ENCODE assay signal across 8 mouse cellular contexts in the genomic region with DNA sequence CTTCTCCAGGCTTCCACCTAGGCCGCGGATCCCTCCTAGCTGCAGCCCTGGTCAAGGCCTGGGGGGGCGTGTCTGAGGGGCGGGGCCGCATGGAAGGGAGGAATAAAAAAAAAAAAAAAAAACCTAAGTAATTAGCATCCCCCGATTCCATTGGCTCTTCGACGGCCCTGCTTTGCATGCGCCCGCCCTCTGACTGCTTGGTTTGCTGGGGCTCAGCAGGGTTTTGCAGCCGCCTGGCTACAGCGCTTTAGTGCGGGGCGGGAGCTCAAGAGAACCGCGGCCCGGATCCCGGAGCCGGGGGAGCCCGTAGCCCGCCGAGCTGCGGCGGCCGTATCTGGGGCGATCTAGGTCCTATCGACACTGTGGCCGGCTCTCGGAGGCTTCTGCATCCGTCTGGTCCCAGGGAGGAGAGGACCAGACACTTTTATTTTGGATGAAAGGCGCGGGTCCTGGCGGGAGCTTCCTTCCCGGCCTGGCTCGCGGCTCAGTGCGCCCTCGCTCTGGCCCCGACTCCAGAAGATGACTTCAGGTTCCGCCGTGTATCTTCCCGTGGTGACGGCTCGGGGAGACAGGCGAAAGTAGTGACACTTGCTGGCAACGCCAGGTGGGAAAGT. TPM values are rescaled to one million over a fixed set of nuclear protein-coding genes. Genes with fewer than 3 reads are reported as not detected.
DNase-seq lines count a peak whose midpoint lies in the region; ATAC-seq and TF ChIP-seq lines count a peak whose summit lies in the region.

Btbd11 (plus strand) TSS at position 210 of the 614 bp plus-strand sequence.

- peak; percentile 94 for ATAC-seq in forebrain, embryonic 11.5 days (replicated peaks; ENCODE audit: low FRiP score)
- peak; percentile 95 for ATAC-seq in heart, embryonic 16.5 days (replicated peaks; ENCODE audit: extremely low read depth, insufficient read depth, low FRiP score)
- peak; percentile 92 for ATAC-seq in liver, embryonic 13.5 days (ENCODE audit: low read depth)
- peak; percentile 96 for ATAC-seq in stomach, embryonic 15.5 days (ENCODE audit: insufficient read depth, low FRiP score, low read depth)

- H3K27ac ChIP-seq in brown adipose tissue, adult 24 weeks (replicated peaks; ENCODE audit: low read depth, low read length), result no peak within 1 kb of the TSS
- no peak within 1 kb of the TSS; the same call in 1 of the 2 replicates for H3K27ac ChIP-seq in forebrain, embryonic 11.5 days (ENCODE audit: low read depth, low read length)
- H3K27ac ChIP-seq in heart, embryonic 16.5 days (ENCODE audit: low read length), result peak within 1 kb of the TSS; percentile 53; the same call in 1 of the 2 replicates
- no peak within 1 kb of the TSS for H3K27ac ChIP-seq in liver, embryonic 13.5 days
- peak within 1 kb of the TSS; percentile 51; the same call in 1 of the 2 replicates for H3K27ac ChIP-seq in stomach, embryonic 15.5 days

- H3K9me3 ChIP-seq in forebrain, embryonic 11.5 days (ENCODE audit: control insufficient read depth, low read length), result no peaks in the 10 kb centered on the region
- H3K9me3 ChIP-seq in heart, embryonic 16.5 days (replicated peaks; ENCODE audit: control insufficient read depth, low read length), result no peaks in the 10 kb centered on the region
- H3K9me3 ChIP-seq in liver, embryonic 13.5 days (replicated peaks), result no peaks in the 10 kb centered on the region
- H3K9me3 ChIP-seq in stomach, embryonic 15.5 days, result no peaks in the 10 kb centered on the region

- 1% methylated on average over 46 of the region's 46 CpGs for WGBS in forebrain, embryonic 11.5 days
- WGBS in heart, embryonic 16.5 days, result under 1% methylated on average over 45 of the region's 46 CpGs
- WGBS in liver, embryonic 13.5 days (ENCODE audit: insufficient replicate concordance), result under 1% methylated on average over 45 of the region's 46 CpGs
- under 1% methylated on average over 46 of the region's 46 CpGs for WGBS in stomach, embryonic 15.5 days

- no peaks in the 10 kb centered on the region for H3K79me2 ChIP-seq in C2C12 (ENCODE audit: control insufficient read depth, insufficient read depth)

- H3K4me2 ChIP-seq in forebrain, embryonic 11.5 days (ENCODE audit: low read depth, low read length, severe bottlenecking), result peak within 1 kb of the TSS; percentile 96
- H3K4me2 ChIP-seq in heart, embryonic 16.5 days (ENCODE audit: low read depth, low read length), result peak within 1 kb of the TSS; percentile 100
- peak within 1 kb of the TSS; percentile 70 for H3K4me2 ChIP-seq in liver, embryonic 13.5 days
- H3K4me2 ChIP-seq in stomach, embryonic 15.5 days, result peak within 1 kb of the TSS; percentile 98

- H3ac ChIP-seq in C2C12 (ENCODE audit: control insufficient read depth, insufficient read length, low read depth), result peak within 1 kb of the TSS; percentile 89

- H3K9ac ChIP-seq in forebrain, embryonic 11.5 days (ENCODE audit: low read length), result peak within 1 kb of the TSS; percentile 64
- peak within 1 kb of the TSS; percentile 77 for H3K9ac ChIP-seq in heart, embryonic 16.5 days (ENCODE audit: low read length)
- H3K9ac ChIP-seq in liver, embryonic 13.5 days, result no peak within 1 kb of the TSS
- H3K9ac ChIP-seq in stomach, embryonic 15.5 days, result peak within 1 kb of the TSS; percentile 46; the same call in 1 of the 2 replicates

- H3K79me3 ChIP-seq in C2C12 (ENCODE audit: low read depth), result no peaks in the 10 kb centered on the region

- no peak for TF ChIP-seq CTCF in C2C12 (IDR thresholded peaks at IDR 0.05; ENCODE audit: control insufficient read depth, insufficient read depth, insufficient read length)

- H3K4me1 ChIP-seq in brown adipose tissue, adult 24 weeks (ENCODE audit: control insufficient read depth, insufficient read depth, insufficient read length, low read length), result peaks cover 3% of the 10 kb centered on the region; the same call in 1 of the 2 replicates
- peaks cover 8% of the 10 kb centered on the region for H3K4me1 ChIP-seq in forebrain, embryonic 11.5 days (replicated peaks; ENCODE audit: control insufficient read depth, insufficient read depth, low read length)
- H3K4me1 ChIP-seq in heart, embryonic 16.5 days (ENCODE audit: control insufficient read depth, insufficient read depth, low read length), result peaks cover 11% of the 10 kb centered on the region
- peaks cover 14% of the 10 kb centered on the region; the same call in 1 of the 2 replicates for H3K4me1 ChIP-seq in liver, embryonic 13.5 days (replicated peaks)
- peaks cover 19% of the 10 kb centered on the region; the same call in 1 of the 2 replicates for H3K4me1 ChIP-seq in stomach, embryonic 15.5 days

- no peaks in the 10 kb centered on the region for H3K27me3 ChIP-seq in C2C12 (ENCODE audit: control insufficient read depth, insufficient read depth, insufficient read length)
- H3K27me3 ChIP-seq in forebrain, embryonic 11.5 days (ENCODE audit: control insufficient read depth, insufficient read depth, low read length), result peaks cover 10% of the 10 kb centered on the region
- peaks cover 25% of the 10 kb centered on the region for H3K27me3 ChIP-seq in heart, embryonic 16.5 days (ENCODE audit: control insufficient read depth, insufficient read depth, low read length)
- H3K27me3 ChIP-seq in liver, embryonic 13.5 days, result peaks cover 43% of the 10 kb centered on the region
- peaks cover 17% of the 10 kb centered on the region; the same call in 1 of the 2 replicates for H3K27me3 ChIP-seq in stomach, embryonic 15.5 days (replicated peaks)

- peak within 1 kb of the TSS; percentile 32 for H3K4me3 ChIP-seq in C2C12 (ENCODE audit: insufficient read depth, poor library complexity, severe bottlenecking)
- H3K4me3 ChIP-seq in brown adipose tissue, adult 24 weeks (ENCODE audit: insufficient read depth, low read depth, low read length), result peak within 1 kb of the TSS; percentile 78
- peak within 1 kb of the TSS; percentile 57 for H3K4me3 ChIP-seq in forebrain, embryonic 11.5 days (ENCODE audit: low read depth, low read length)
- H3K4me3 ChIP-seq in heart, embryonic 16.5 days (ENCODE audit: low read length), result peak within 1 kb of the TSS; percentile 70
- H3K4me3 ChIP-seq in liver, embryonic 13.5 days (replicated peaks), result peak within 1 kb of the TSS; percentile 51
- H3K4me3 ChIP-seq in stomach, embryonic 15.5 days (replicated peaks), result peak within 1 kb of the TSS; percentile 59

- DNase-seq in forebrain, embryonic 11.5 days (ENCODE audit: low spot score), result peak; percentile 94
- peak; percentile 96 for DNase-seq in kidney, postnatal 25 days
- peak; percentile 59 for DNase-seq in liver, embryonic 13.5 days
- DNase-seq in neural tube, embryonic 10.5 days (ENCODE audit: extremely low spot score, low spot score), result peak; percentile 87

- no peaks in the 10 kb centered on the region for H3K36me3 ChIP-seq in C2C12 (ENCODE audit: control insufficient read depth, insufficient read depth)
- H3K36me3 ChIP-seq in forebrain, embryonic 11.5 days (ENCODE audit: control insufficient read depth, insufficient read depth, low read length), result no peaks in the 10 kb centered on the region
- no peaks in the 10 kb centered on the region for H3K36me3 ChIP-seq in heart, embryonic 16.5 days (ENCODE audit: control insufficient read depth, insufficient read depth)
- no peaks in the 10 kb centered on the region for H3K36me3 ChIP-seq in liver, embryonic 13.5 days
- no peaks in the 10 kb centered on the region for H3K36me3 ChIP-seq in stomach, embryonic 15.5 days

TF ChIP-seq in C2C12, 6 proteins besides CTCF, POLR2A, EP300 and RAD21:
- TF ChIP-seq FOSL1 (IDR thresholded peaks at IDR 0.05; ENCODE audit: insufficient read depth, low read length, poor library complexity, severe bottlenecking) (no peak), MYOD1 (IDR thresholded peaks at IDR 0.05; ENCODE audit: control insufficient read depth, insufficient read length, low read depth) (no peak), MYOG (IDR thresholded peaks at IDR 0.05; ENCODE audit: control insufficient read depth, extremely low read depth, insufficient read length) (no peak), CEBPB (IDR thresholded peaks at IDR 0.05; ENCODE audit: low read depth) (no peak), USF1 (IDR thresholded peaks at IDR 0.05; ENCODE audit: low read depth) (no peak), MAX (IDR thresholded peaks at IDR 0.05) (no peak)
TF ChIP-seq in C2C12: peak in this region for 0.

RNA-seq across cellular contexts. Expression of gene Btbd11, which starts in this region (rescaled TPM):
- 11.7 TPM for polyA plus RNA-seq in C2C12 (2012; fragmentation: generic; extraction: Trizol)
- 0.58 and 1.9 TPM in 2 replicates for polyA plus RNA-seq in brown adipose tissue, adult 24 weeks (2012; ENCODE audit: insufficient read depth, insufficient read length, missing spikeins)
- polyA plus RNA-seq in forebrain, embryonic 11.5 days (2014; fragmentation: Nextera tagmentation; extraction: Ambion mirVana), result 6.5 and 7.4 TPM in 2 replicates
- polyA plus RNA-seq in heart, embryonic 16.5 days (2015; fragmentation: Nextera tagmentation; extraction: Ambion mirVana), result 1.5 and 3.2 TPM in 2 replicates
- 0.20 and 0.23 TPM in 2 replicates for polyA plus RNA-seq in liver, embryonic 13.5 days (2015; fragmentation: Nextera tagmentation; extraction: Ambion mirVana)
- 1.9 and 2.2 TPM in 2 replicates for polyA plus RNA-seq in stomach, embryonic 15.5 days (2015; fragmentation: Nextera tagmentation; extraction: Ambion mirVana)

Comparison
In these comparisons a context has a peak if more than half of its experiments do, and no peak if none do; other contexts are left out.
1. Peak in DNase-seq, ATAC-seq, H3K4me3 ChIP-seq and H3K4me2 ChIP-seq in liver, embryonic 13.5 days; RNA of the gene not detected or under 1 TPM.
2. H3K27ac ChIP-seq: peak in heart, embryonic 16.5 days (single experiment) and stomach, embryonic 15.5 days (single experiment); none in brown adipose tissue, adult 24 weeks (single experiment), forebrain, embryonic 11.5 days (single experiment) and liver, embryonic 13.5 days (single experiment).
3. Peak in every context shown above with its lines, with median percentiles within 50 percentile points of each other: H3K4me3 ChIP-seq, ATAC-seq, DNase-seq and H3K4me2 ChIP-seq.